Comparison of ENCODE assay signal across 8 mouse cellular contexts in genomic region chr17:24669545-24670245, GRCm38 (mm10). TPM values are rescaled to one million over a fixed set of nuclear protein-coding genes. Genes with fewer than 3 reads are reported as not detected.
DNase-seq lines count a peak whose midpoint lies in the region; ATAC-seq and TF ChIP-seq lines count a peak whose summit lies in the region.

TSS of gene Zfp598 (plus strand) at chr17:24669687.

- TF ChIP-seq CTCF in bone marrow, adult 2 months (IDR thresholded peaks at IDR 0.05; ENCODE audit: control insufficient read depth, insufficient read depth, low read length) = no peak

- WGBS in bone marrow, adult 2 months = under 1% methylated on average over 79 of the region's 80 CpGs
- under 1% methylated on average over 72 of the region's 80 CpGs for WGBS in embryonic facial prominence, embryonic 15.5 days
- WGBS in kidney, embryonic 14.5 days = under 1% methylated on average over 77 of the region's 80 CpGs
- under 1% methylated on average over 78 of the region's 80 CpGs for WGBS in limb, embryonic 15.5 days

- peak within 1 kb of the TSS; percentile 82 for H3K4me2 ChIP-seq in embryonic facial prominence, embryonic 15.5 days (replicated peaks)
- H3K4me2 ChIP-seq in kidney, embryonic 14.5 days (replicated peaks; ENCODE audit: low read depth, low read length) = peak within 1 kb of the TSS; percentile 87
- peak within 1 kb of the TSS; percentile 74 for H3K4me2 ChIP-seq in limb, embryonic 15.5 days

- H3K27me3 ChIP-seq in embryonic facial prominence, embryonic 15.5 days = no peaks in the 10 kb centered on the region
- H3K27me3 ChIP-seq in kidney, embryonic 14.5 days (ENCODE audit: control insufficient read depth, insufficient read depth, low read length) = no peaks in the 10 kb centered on the region
- H3K27me3 ChIP-seq in limb, embryonic 15.5 days = no peaks in the 10 kb centered on the region

- peak within 1 kb of the TSS; percentile 79 for H3K27ac ChIP-seq in bone marrow, adult 2 months (ENCODE audit: control insufficient read depth, insufficient read depth, low read depth, low read length, poor library complexity)
- peak within 1 kb of the TSS; percentile 90 for H3K27ac ChIP-seq in embryonic facial prominence, embryonic 15.5 days (replicated peaks)
- H3K27ac ChIP-seq in kidney, embryonic 14.5 days (ENCODE audit: low read depth, low read length) = peak within 1 kb of the TSS; percentile 84
- peak within 1 kb of the TSS; percentile 74 for H3K27ac ChIP-seq in limb, embryonic 15.5 days

- ATAC-seq in embryonic facial prominence, embryonic 15.5 days (ENCODE audit: insufficient number of reproducible peaks, low FRiP score, low TSS enrichment, low read depth) = peak; percentile 97
- peak; percentile 98 for ATAC-seq in kidney, embryonic 14.5 days (ENCODE audit: low FRiP score, low TSS enrichment)
- peak; percentile 95 for ATAC-seq in limb, embryonic 15.5 days (ENCODE audit: insufficient number of reproducible peaks, low FRiP score, low TSS enrichment, low read depth)

- peak within 1 kb of the TSS; percentile 97 for H3K9ac ChIP-seq in embryonic facial prominence, embryonic 15.5 days
- H3K9ac ChIP-seq in kidney, embryonic 14.5 days (ENCODE audit: low read depth, low read length) = peak within 1 kb of the TSS; percentile 97
- H3K9ac ChIP-seq in limb, embryonic 15.5 days = peak within 1 kb of the TSS; percentile 91

- peak; percentile 92 for DNase-seq in 416B (ENCODE audit: low read depth)
- peak; percentile 93 for DNase-seq in heart, adult 9 months (ENCODE audit: low spot score in 2 of 2)
- DNase-seq in monocyte, adult 2 months (ENCODE audit: low read depth in 1 of 2, low spot score in 2 of 2) = peak; percentile 79 to 92
- DNase-seq in spleen, postnatal 36 days (ENCODE audit: low spot score in 2 of 2) = peak; percentile 92 to 94

- H3K4me1 ChIP-seq in bone marrow, adult 2 months (ENCODE audit: control insufficient read depth, insufficient read depth, low read length) = peaks cover 2% of the 10 kb centered on the region
- H3K4me1 ChIP-seq in embryonic facial prominence, embryonic 15.5 days = peaks cover 38% of the 10 kb centered on the region
- H3K4me1 ChIP-seq in kidney, embryonic 14.5 days (ENCODE audit: control insufficient read depth, insufficient read depth, low read length) = peaks cover 26% of the 10 kb centered on the region
- H3K4me1 ChIP-seq in limb, embryonic 15.5 days = peaks cover 44% of the 10 kb centered on the region

- no peaks in the 10 kb centered on the region for H3K36me3 ChIP-seq in embryonic facial prominence, embryonic 15.5 days
- no peaks in the 10 kb centered on the region; the same call in 1 of the 2 replicates for H3K36me3 ChIP-seq in kidney, embryonic 14.5 days (ENCODE audit: control insufficient read depth, insufficient read depth, low read length)
- H3K36me3 ChIP-seq in limb, embryonic 15.5 days = no peaks in the 10 kb centered on the region

- peak within 1 kb of the TSS; percentile 94 for H3K4me3 ChIP-seq in bone marrow, adult 2 months (replicated peaks; ENCODE audit: control insufficient read depth, low read depth, low read length)
- H3K4me3 ChIP-seq in embryonic facial prominence, embryonic 15.5 days (replicated peaks) = peak within 1 kb of the TSS; percentile 99
- peak within 1 kb of the TSS; percentile 98 for H3K4me3 ChIP-seq in kidney, embryonic 14.5 days (ENCODE audit: low read length)
- H3K4me3 ChIP-seq in limb, embryonic 15.5 days = peak within 1 kb of the TSS; percentile 67

- H3K9me3 ChIP-seq in embryonic facial prominence, embryonic 15.5 days (replicated peaks) = no peaks in the 10 kb centered on the region
- H3K9me3 ChIP-seq in kidney, embryonic 14.5 days (ENCODE audit: control insufficient read depth, low read length) = no peaks in the 10 kb centered on the region
- H3K9me3 ChIP-seq in limb, embryonic 15.5 days = no peaks in the 10 kb centered on the region

- no peak; the same call in 1 of the 2 replicates for TF ChIP-seq POLR2A in bone marrow, adult 2 months (IDR thresholded peaks at IDR 0.05; ENCODE audit: borderline replicate concordance, control insufficient read depth, low read depth, low read length)

RNA-seq across cellular contexts. Expression of gene Zfp598, which starts in this region (rescaled TPM):
- polyA plus RNA-seq in bone marrow, adult 2 months (2011; ENCODE audit: insufficient read depth, insufficient read length, low replicate concordance, missing spikeins) = 19.6 and 29.3 TPM in 2 replicates
- 23.8 and 26.8 TPM in 2 replicates for polyA plus RNA-seq in embryonic facial prominence, embryonic 15.5 days (2015; fragmentation: Nextera tagmentation; extraction: Ambion mirVana)
- polyA plus RNA-seq in kidney, embryonic 14.5 days (2014; fragmentation: Nextera tagmentation; extraction: Ambion mirVana) = 25.3 and 34.4 TPM in 2 replicates
- polyA plus RNA-seq in limb, embryonic 15.5 days (2015; fragmentation: Nextera tagmentation; extraction: Ambion mirVana) = 21.4 and 22.1 TPM in 2 replicates

Comparison
In these comparisons a context has a peak if more than half of its experiments do, and no peak if none do; other contexts are left out.
1. Peak in every context shown above with its lines: DNase-seq, ATAC-seq, H3K4me3 ChIP-seq and H3K27ac ChIP-seq.